Mouse (Mus musculus) heart, postnatal 14 days (tissue): ENCODE data around the gene Ceacam18. TPM values are rescaled to one million over a fixed set of nuclear protein-coding genes. Genes with fewer than 3 reads are reported as not detected.

Experiments used
- DNase-seq, 2 experiments: peaks; one replicate each; pipeline ENCODE4 v3.0.0; 2021 to 2022
- intact Hi-C: fragments of 180-260 bp; cut with DNase I; formaldehyde crosslinking; loops from one replicate; pipeline ENCODE4 v1.15.1; 2025
- long read RNA-seq, 2 experiments: library from polyadenylated mRNA; stranded (forward); transcript quantifications; one replicate each; pipeline ENCODE4 v2.0.0; 2021
- total RNA-seq, 2 experiments: library from RNA; stranded (reverse); gene quantifications; 2 replicates each; pipeline ENCODE4 v1.2.3; 2021

Ceacam18 gene
- not detected for total RNA-seq
- long read RNA-seq, experiment 1, result 0 reads
- long read RNA-seq, experiment 2, result 0 reads

DNA sequence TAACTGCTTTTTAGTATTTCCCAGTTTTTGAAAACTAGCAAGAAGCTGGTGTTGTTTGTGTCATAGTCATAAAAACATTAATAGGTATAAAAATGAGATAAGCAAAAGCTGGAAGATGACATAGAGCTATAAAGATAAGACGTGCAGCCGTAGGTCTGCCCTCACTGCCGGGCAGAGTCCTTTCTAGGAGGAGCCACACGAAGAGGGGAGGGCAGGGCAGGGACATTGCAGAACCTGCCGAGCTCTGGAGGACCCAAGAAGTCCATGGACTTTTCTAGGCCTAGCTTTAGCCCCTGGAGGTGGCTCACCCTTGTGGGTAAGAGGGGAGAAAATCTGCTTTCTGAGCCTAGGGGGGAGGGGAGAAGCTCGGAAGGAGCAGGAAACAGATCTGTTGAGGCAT, at the start of gene Ceacam18:
Ceacam18 (plus strand) TSS at position 208 of the 400 bp plus-strand sequence.
- intact Hi-C loops, result no loop called here
- DNase-seq, result no peak

- intact Hi-C loops, result loop anchor here (10.0 kb wide), 1 partner anchor 270 kb away; the partner anchor contains the start of gene Zfp715
- DNase-seq, result no peak
Observed at GRCm38 (mm10) chr7:43584790-43585189, 49.7 kb upstream of the Ceacam18 start.

- intact Hi-C loops, result no loop called here
- DNase-seq, result no peak
Observed at GRCm38 (mm10) chr7:43601884-43602283, 32.6 kb upstream of the Ceacam18 start.

- peak; percentile 15 to 59 for DNase-seq
- intact Hi-C loops, result no loop called here
Observed at GRCm38 (mm10) chr7:43606896-43607742, 27.4 kb upstream of the Ceacam18 start, which contains the start of gene Zfp819. Gene Zfp819 (plus strand): TSS chr7:43607169.

DNA sequence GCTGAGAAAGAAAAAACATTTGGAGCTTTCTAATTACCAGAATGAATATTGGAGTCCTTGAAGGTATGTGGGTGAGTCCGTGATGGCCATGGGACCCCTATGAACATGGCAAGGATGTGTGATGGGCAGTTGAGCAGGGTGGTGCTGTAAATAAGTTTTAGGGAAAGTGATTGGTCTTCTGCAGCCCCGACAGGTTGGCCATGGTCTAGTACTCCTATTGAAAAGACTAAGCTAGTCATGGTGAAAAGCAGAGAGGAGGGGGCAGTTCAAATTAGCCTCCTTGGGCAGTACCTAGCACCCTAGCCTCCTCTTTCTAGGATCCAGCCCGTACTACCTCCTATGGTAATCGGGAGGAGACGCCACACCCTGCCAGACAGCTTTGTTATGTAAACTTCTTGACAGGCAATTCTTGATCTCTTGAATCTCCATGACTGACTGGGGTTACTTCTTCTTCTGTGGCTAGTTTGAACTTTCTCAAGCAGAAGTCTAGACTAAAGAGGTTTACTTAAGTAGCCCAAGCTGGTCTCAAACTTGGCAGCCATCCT, 26.7 kb upstream of the Ceacam18 start:
- intact Hi-C loops, result no loop called here
- no peak for DNase-seq

DNA sequence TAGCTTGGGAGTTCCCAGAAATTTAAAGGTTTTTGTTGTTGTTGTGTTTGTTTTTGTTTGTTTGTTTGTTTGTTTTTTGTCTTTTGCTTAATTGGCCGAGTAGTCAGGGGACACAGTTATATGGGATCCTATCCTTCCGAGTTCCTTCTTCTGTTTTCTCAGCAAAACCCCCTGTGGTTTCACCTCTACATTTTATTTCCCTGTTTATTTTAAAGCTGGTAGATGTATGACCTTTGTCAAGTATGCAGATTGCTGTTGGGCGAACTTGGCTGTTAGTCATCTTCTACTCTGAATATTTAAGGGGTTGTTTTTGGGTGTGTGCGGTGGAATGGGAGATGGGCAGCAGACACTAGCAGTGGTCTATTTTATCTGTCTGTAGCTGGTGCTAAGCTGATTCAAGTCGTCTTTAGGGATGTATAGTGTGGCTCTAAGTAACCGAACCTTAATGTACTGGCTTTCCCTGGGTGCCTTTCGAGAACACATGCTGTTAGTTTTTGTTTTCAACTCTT, 26.1 kb upstream of the Ceacam18 start:
- intact Hi-C loops, result no loop called here
- no peak for DNase-seq

DNA sequence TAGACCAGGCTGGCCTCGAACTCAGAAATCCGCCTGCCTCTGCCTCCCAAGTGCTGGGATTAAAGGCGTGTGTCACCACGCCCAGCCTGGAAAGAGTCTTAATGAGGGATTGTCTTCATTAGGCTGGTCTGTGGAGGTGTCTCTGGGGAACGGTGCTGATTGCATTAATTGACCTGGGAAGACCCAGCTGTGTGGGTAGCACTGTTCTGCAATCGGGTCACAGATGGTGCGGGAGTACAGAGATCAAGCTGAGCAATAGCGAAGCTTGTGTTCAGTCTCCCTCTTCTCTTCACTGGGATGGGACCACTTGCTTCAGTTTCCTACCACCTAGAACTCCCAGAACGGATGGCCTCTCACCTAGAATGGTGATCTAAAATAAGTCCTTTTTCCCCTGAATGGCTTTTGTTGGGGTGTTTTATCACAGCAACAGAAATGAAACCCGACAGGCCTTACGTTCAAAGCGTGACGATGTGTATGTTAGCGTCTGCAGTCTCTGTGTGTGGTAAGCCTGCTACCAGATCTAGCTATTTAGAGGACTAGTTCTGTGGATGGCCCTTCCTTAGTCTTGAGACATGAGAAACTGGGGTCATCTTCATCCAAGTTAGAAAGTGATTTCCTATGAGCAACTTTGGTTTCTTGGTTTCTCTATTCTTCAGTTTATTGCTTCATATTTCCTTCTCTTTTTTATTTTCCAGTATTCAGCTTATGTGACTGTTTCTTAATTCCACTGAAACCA, 20.5 kb upstream of the Ceacam18 start:
- no peak for DNase-seq
- intact Hi-C loops, result no loop called here

DNA sequence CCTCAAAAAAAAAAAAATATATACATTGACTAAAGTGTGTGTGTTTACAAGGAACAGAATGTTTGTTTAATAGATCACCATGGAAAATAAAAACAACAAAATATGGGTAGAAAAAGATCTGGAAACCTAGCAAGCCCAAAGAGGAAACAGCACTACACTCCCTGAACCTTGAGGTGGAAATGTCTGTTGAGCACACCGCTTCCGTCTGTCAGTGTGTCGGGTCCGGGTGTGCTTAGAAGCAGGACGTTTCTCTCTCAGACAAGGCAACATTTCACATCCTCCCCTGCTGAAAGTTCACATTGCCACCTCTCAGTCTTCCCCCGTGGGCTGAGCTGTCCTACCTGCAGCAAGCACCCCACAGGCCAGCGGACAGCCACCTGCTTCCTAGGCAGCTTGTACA, 11.6 kb upstream of the Ceacam18 start:
- intact Hi-C loops, result no loop called here

DNA sequence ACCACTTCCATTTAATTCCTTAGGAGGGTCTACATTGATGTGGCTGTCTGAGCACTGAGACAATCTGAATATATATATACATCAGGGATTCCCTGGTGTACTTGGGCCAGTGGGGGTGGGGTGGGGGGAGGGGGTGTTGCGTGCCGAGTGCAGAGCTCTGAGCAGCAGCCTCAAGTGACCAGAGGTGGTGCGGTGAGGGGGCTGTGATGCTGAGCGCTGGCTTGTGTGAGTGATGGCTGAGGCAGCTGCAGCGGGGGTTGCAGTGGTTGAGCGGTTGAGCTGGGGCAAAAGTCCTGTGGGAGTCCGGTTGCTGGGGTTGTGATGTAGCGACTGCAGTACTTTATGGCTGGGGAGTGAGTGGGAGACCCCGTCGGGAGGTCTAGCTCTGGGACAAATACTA, 10.7 kb upstream of the Ceacam18 start:
- intact Hi-C loops, result no loop called here
- DNase-seq, result no peak

More for the DNA sequence above, 11.6 kb upstream of the Ceacam18 start:
- no peak for DNase-seq

DNA sequence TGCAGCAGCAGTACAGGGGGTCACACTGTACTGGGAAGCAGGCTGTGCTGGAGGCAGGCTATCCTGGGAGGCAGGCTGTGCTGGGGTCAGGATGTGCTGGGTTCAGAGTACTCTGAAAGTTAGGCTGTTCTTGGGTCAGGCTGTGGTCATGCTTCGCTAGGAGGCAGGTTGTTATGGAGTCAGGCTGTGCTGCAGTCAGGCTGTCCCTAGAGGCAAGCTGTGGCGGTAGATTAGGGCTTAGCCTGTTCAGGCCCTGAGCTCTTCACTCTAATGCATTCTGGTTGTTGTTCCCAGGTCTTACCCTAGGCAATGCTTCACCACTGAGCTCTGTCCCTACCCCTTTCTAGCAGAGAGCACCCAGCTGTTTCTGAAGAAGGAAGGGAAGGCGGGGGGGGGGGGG, 9.4 kb upstream of the Ceacam18 start:
- intact Hi-C loops, result no loop called here
- DNase-seq, result no peak

GRCm38 (mm10) chr7:43625794-43626422, 8.6 kb upstream of the Ceacam18 start:
- no peak for DNase-seq
- intact Hi-C loops, result no loop called here

DNA sequence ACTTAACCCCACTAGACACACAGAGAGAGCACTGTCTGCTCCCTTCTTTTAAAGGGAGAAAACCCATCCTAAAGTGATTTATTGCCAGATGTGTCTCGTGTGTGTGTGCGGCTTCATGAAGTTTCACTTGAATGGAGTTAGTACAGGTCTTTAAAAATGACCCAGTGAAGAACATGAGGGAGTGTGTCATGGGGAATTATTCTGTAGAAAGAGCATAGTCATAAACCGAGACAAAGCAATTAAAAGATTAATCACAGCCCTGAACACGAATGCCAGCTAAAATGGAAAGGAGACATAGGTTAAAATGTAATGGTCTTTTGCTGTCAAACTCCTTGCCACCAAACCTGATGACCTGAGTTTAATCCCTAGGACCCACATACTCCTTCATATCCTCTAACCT, 567 bp upstream of the Ceacam18 start:
- intact Hi-C loops, result no loop called here
- DNase-seq, result no peak

GRCm38 (mm10) chr7:43636194-43636593, 1.7 kb downstream of the Ceacam18 start:
- intact Hi-C loops, result no loop called here
- no peak for DNase-seq

DNA sequence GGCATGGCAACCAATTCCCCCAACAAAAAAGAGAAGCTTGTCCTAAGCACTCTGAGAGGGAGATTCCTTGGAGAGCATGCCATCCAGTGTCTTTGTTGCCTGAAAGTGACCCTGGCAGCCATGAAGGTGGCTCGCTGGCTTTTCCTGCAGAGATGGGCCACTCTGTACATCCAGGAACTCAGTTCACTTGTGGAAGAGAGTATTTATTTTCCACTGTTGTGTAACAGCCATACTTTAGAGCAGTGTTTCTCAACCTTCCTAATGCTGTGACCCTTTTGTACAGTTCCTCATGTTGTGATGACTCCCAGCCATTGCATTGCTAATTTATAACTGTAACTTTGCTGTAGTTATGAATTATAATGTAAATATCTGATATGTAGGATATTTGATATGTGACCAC, 2.6 kb downstream of the Ceacam18 start:
- no peak for DNase-seq
- intact Hi-C loops, result no loop called here

- DNase-seq, result no peak
- intact Hi-C loops, result no loop called here
Observed at GRCm38 (mm10) chr7:43642587-43642986, 8.1 kb downstream of the Ceacam18 start.

DNA sequence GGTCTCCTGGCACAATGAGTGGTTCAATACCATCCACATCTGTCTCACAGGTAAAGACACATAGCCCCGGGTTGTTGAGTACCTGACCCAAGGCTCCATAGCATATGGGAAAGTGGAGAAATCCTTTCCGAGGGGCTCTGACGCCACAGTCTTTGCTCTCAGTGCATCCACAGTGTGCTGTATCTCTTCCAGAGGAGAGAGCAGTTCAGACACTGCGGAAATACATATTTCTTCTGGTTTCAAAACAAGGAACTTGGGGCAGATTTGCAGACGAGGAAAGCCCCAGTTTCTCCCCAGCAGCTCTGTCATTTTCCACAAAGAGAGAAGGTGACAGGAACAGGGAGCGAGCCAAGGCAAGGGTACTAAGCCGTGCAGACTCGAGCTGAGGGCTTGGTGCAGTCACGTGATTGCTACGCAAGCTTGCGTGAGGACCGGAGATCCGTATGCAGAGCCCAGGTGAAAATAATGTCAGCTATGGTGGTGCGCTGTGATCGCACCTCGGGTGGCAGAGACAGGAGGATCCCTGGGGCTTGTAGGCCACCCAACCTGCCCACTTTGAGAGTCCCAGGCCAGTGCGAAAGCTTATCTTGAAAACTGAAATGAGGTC, 8.6 kb downstream of the Ceacam18 start:
- intact Hi-C loops, result no loop called here

DNA sequence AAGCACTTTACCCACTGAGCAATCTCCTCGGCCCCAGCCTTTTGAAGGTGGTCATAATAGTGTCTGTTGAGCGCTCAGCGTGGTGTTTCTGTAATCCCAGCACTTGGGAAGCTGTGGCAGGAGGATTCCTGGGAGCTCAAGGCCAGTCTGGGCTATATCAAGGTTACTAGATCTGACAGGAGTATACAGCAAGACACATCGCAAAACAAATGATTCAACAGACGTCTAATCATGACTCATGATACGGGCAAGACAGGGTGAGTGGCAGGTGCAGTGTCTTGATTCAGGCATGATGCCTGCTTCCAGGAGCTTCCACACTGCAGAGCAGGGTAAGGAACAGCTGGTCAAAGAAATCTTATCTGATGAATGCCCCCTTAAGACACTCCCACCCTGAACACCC, 18.2 kb downstream of the Ceacam18 start:
- no peak for DNase-seq
- intact Hi-C loops, result no loop called here

More for the DNA sequence above, 8.6 kb downstream of the Ceacam18 start:
- no peak for DNase-seq

- DNase-seq, result no peak
- intact Hi-C loops, result no loop called here
Observed at GRCm38 (mm10) chr7:43654519-43654918, 20.0 kb downstream of the Ceacam18 start.

DNA sequence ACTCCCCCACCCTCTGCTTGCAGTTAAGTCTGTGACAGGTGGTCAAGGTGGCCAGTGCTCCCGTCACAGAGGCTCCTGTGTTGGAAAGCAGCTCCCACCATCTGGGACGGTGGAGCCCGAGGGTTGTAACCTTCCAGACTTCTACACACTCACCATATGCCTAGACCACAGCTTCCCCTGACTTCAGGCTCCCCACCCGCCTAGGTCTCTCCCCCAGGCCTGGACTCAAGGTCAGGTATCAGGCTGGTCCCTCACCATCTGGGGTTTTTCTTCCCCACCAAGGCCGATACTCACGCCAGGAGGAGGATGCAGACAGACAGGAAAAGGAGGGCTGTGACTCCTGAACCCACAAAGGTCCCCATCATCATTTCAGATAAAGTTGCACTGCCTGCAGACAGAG, 21.7 kb downstream of the Ceacam18 start:
- DNase-seq, result no peak
- intact Hi-C loops, result no loop called here

- no peak for DNase-seq
- intact Hi-C loops, result no loop called here
Observed at GRCm38 (mm10) chr7:43660002-43660401, 25.5 kb downstream of the Ceacam18 start, which contains the start of gene Siglece. Gene Siglece (minus strand): TSS chr7:43660161.
